Mouse (Mus musculus): ENCODE measurements around the gene Znrf1. TPM values are rescaled to one million over a fixed set of nuclear protein-coding genes. Genes with fewer than 3 reads are reported as not detected.

Znrf1 gene
- total RNA-seq, 1 experiment = 38.4 TPM

GRCm38 (mm10) chr8:111574016-111574415 lies 38.1 kb downstream of the Znrf1 start:
- no peaks in the 10 kb centered on the region for H3K9me3 ChIP-seq (ENCODE audit: control insufficient read depth, insufficient read depth, low read depth, low read length)
- no peak for TF ChIP-seq CHD2 (IDR thresholded peaks at IDR 0.05; ENCODE audit: low read depth, low read length)
- DNase-seq (ENCODE audit: low read depth, low spot score) = no peak
- in situ Hi-C loops (cut with MboI; ENCODE audit: low sequenced_read_pairs in 2 of 2, unreplicated experiment in 2 of 2) = no loop called here
- H3K4me3 ChIP-seq (ENCODE audit: insufficient read depth in 1 of 2, low read depth in 1 of 2, low read length in 2 of 2, poor library complexity in 1 of 2, severe bottlenecking in 1 of 2) = peak overlapping the region in 1 of 2 experiments; percentile 63; a peak in 2 of 4 replicates
- H3K9ac ChIP-seq (ENCODE audit: insufficient read depth, low read depth, low read length, poor library complexity, severe bottlenecking) = no peak overlapping the region
- H3K36me3 ChIP-seq (ENCODE audit: control insufficient read depth, insufficient read depth, low read length, poor library complexity, severe bottlenecking) = peaks cover 2% of the 10 kb centered on the region; the same call in 1 of the 2 replicates
- H3K4me1 ChIP-seq (ENCODE audit: control insufficient read depth in 2 of 2, insufficient read depth in 2 of 2, low read length in 2 of 2, poor library complexity in 1 of 2) = peaks cover 2 to 10% of the 10 kb centered on the region in 2 experiments; a peak in 3 of 4 replicates
- no peak overlapping the region for H3K27ac ChIP-seq (ENCODE audit: insufficient read depth, low read depth, low read length, poor library complexity, severe bottlenecking)

- Histone ChIP-seq H3K27ac (ENCODE audit: insufficient read depth, low read depth, low read length, poor library complexity, severe bottlenecking) (no peak overlapping the region), H3K4me1 (ENCODE audit: control insufficient read depth in 2 of 2, insufficient read depth in 2 of 2, low read length in 2 of 2, poor library complexity in 1 of 2) (peaks cover 2 to 8% of the 10 kb centered on the region in 2 experiments; a peak in 3 of 4 replicates), H3K9ac (ENCODE audit: insufficient read depth, low read depth, low read length, poor library complexity, severe bottlenecking) (no peak overlapping the region), H3K36me3 (ENCODE audit: control insufficient read depth, insufficient read depth, low read length, poor library complexity, severe bottlenecking) (no peaks in the 10 kb centered on the region), H3K9me3 (ENCODE audit: control insufficient read depth, insufficient read depth, low read depth, low read length) (no peaks in the 10 kb centered on the region), H3K4me3 (ENCODE audit: insufficient read depth in 1 of 2, low read depth in 1 of 2, low read length in 2 of 2, poor library complexity in 1 of 2, severe bottlenecking in 1 of 2) (no peak overlapping the region)
- TF ChIP-seq CHD2 (IDR thresholded peaks at IDR 0.05; ENCODE audit: low read depth, low read length) (no peak), ZC3H11A (IDR thresholded peaks at IDR 0.05; ENCODE audit: borderline replicate concordance, low read depth, low read length) (no peak)
- DNase-seq (ENCODE audit: low read depth, low spot score) = no peak
- in situ Hi-C loops (cut with MboI; ENCODE audit: low sequenced_read_pairs in 2 of 2, unreplicated experiment in 2 of 2) = no loop called here
Observed at GRCm38 (mm10) chr8:111575492-111575891, 39.6 kb downstream of the Znrf1 start.

GRCm38 (mm10) chr8:111576501-111576900 lies 40.6 kb downstream of the Znrf1 start:
- H3K27ac ChIP-seq (ENCODE audit: insufficient read depth, low read depth, low read length, poor library complexity, severe bottlenecking) = no peak overlapping the region
- no peak for DNase-seq (ENCODE audit: low read depth, low spot score)
- TF ChIP-seq CHD2 (IDR thresholded peaks at IDR 0.05; ENCODE audit: low read depth, low read length) (no peak), HCFC1 (IDR thresholded peaks at IDR 0.05; ENCODE audit: borderline replicate concordance, insufficient read depth, low read length) (no peak), ZNF384 (IDR thresholded peaks at IDR 0.05; ENCODE audit: low read depth, low read length) (no peak), MAFK (IDR thresholded peaks at IDR 0.05; ENCODE audit: insufficient read depth, low read depth, low read length) (no peak), ZC3H11A (IDR thresholded peaks at IDR 0.05; ENCODE audit: borderline replicate concordance, low read depth, low read length) (no peak)
- H3K9me3 ChIP-seq (ENCODE audit: control insufficient read depth, insufficient read depth, low read depth, low read length) = no peaks in the 10 kb centered on the region
- H3K9ac ChIP-seq (ENCODE audit: insufficient read depth, low read depth, low read length, poor library complexity, severe bottlenecking) = no peak overlapping the region
- in situ Hi-C loops (cut with MboI; ENCODE audit: low sequenced_read_pairs in 2 of 2, unreplicated experiment in 2 of 2) = no loop called here
- no peak overlapping the region for H3K4me3 ChIP-seq (ENCODE audit: insufficient read depth in 1 of 2, low read depth in 1 of 2, low read length in 2 of 2, poor library complexity in 1 of 2, severe bottlenecking in 1 of 2)
- H3K4me1 ChIP-seq (ENCODE audit: control insufficient read depth in 2 of 2, insufficient read depth in 2 of 2, low read length in 2 of 2, poor library complexity in 1 of 2) = peaks cover 2 to 8% of the 10 kb centered on the region in 2 experiments; a peak in 3 of 4 replicates
- H3K36me3 ChIP-seq (ENCODE audit: control insufficient read depth, insufficient read depth, low read length, poor library complexity, severe bottlenecking) = no peaks in the 10 kb centered on the region

- Histone ChIP-seq H3K4me3 (ENCODE audit: insufficient read depth in 1 of 2, low read depth in 1 of 2, low read length in 2 of 2, poor library complexity in 1 of 2, severe bottlenecking in 1 of 2) (no peak overlapping the region), H3K9me3 (ENCODE audit: control insufficient read depth, insufficient read depth, low read depth, low read length) (no peaks in the 10 kb centered on the region), H3K36me3 (ENCODE audit: control insufficient read depth, insufficient read depth, low read length, poor library complexity, severe bottlenecking) (no peaks in the 10 kb centered on the region), H3K4me1 (ENCODE audit: control insufficient read depth in 2 of 2, insufficient read depth in 2 of 2, low read length in 2 of 2, poor library complexity in 1 of 2) (peaks cover 1 to 8% of the 10 kb centered on the region in 2 experiments; a peak in 3 of 4 replicates), H3K27ac (ENCODE audit: insufficient read depth, low read depth, low read length, poor library complexity, severe bottlenecking) (no peak overlapping the region), H3K9ac (ENCODE audit: insufficient read depth, low read depth, low read length, poor library complexity, severe bottlenecking) (no peak overlapping the region)
- in situ Hi-C loops (cut with MboI; ENCODE audit: low sequenced_read_pairs in 2 of 2, unreplicated experiment in 2 of 2) = no loop called here
- DNase-seq (ENCODE audit: low read depth, low spot score) = no peak
- TF ChIP-seq HCFC1 (IDR thresholded peaks at IDR 0.05; ENCODE audit: borderline replicate concordance, insufficient read depth, low read length) = no peak
- no peak for TF ChIP-seq ZNF384 (IDR thresholded peaks at IDR 0.05; ENCODE audit: low read depth, low read length)
- TF ChIP-seq MAFK (IDR thresholded peaks at IDR 0.05; ENCODE audit: insufficient read depth, low read depth, low read length) = no peak
- TF ChIP-seq ZC3H11A (IDR thresholded peaks at IDR 0.05; ENCODE audit: borderline replicate concordance, low read depth, low read length) = no peak
- no peak for TF ChIP-seq CHD2 (IDR thresholded peaks at IDR 0.05; ENCODE audit: low read depth, low read length)
Observed at GRCm38 (mm10) chr8:111577880-111578533, 42.1 kb downstream of the Znrf1 start.

- DNase-seq (ENCODE audit: low read depth, low spot score) = no peak
- no peak overlapping the region for H3K27ac ChIP-seq (ENCODE audit: insufficient read depth, low read depth, low read length, poor library complexity, severe bottlenecking)
- H3K4me1 ChIP-seq (ENCODE audit: control insufficient read depth in 2 of 2, insufficient read depth in 2 of 2, low read length in 2 of 2, poor library complexity in 1 of 2) = peaks cover 0 to under 1% of the 10 kb centered on the region in 2 experiments; a peak in 1 of 4 replicates
- TF ChIP-seq MAFK (IDR thresholded peaks at IDR 0.05; ENCODE audit: insufficient read depth, low read depth, low read length) = no peak
- TF ChIP-seq ZNF384 (IDR thresholded peaks at IDR 0.05; ENCODE audit: low read depth, low read length) = no peak
- TF ChIP-seq ZC3H11A (IDR thresholded peaks at IDR 0.05; ENCODE audit: borderline replicate concordance, low read depth, low read length) = no peak
- TF ChIP-seq HCFC1 (IDR thresholded peaks at IDR 0.05; ENCODE audit: borderline replicate concordance, insufficient read depth, low read length) = no peak
- TF ChIP-seq CHD2 (IDR thresholded peaks at IDR 0.05; ENCODE audit: low read depth, low read length) = no peak
- H3K9ac ChIP-seq (ENCODE audit: insufficient read depth, low read depth, low read length, poor library complexity, severe bottlenecking) = no peak overlapping the region
- no peaks in the 10 kb centered on the region for H3K9me3 ChIP-seq (ENCODE audit: control insufficient read depth, insufficient read depth, low read depth, low read length)
- no peak overlapping the region for H3K4me3 ChIP-seq (ENCODE audit: insufficient read depth in 1 of 2, low read depth in 1 of 2, low read length in 2 of 2, poor library complexity in 1 of 2, severe bottlenecking in 1 of 2)
- in situ Hi-C loops (cut with MboI; ENCODE audit: low sequenced_read_pairs in 2 of 2, unreplicated experiment in 2 of 2) = no loop called here
- no peaks in the 10 kb centered on the region for H3K36me3 ChIP-seq (ENCODE audit: control insufficient read depth, insufficient read depth, low read length, poor library complexity, severe bottlenecking)
Observed at GRCm38 (mm10) chr8:111579318-111579717, 43.4 kb downstream of the Znrf1 start.
